Mouse (Mus musculus): Measurements from ENCODE around the gene Smyd3. TPM values are rescaled to one million over a fixed set of nuclear protein-coding genes. Genes with fewer than 3 reads are reported as not detected.

Smyd3 gene
- total RNA-seq, 4 experiments from 2014 or later, result 25.1 to 28.9 (median 26.2) TPM

GRCm38 (mm10) chr1:178981641-178982040 is 536.2 kb downstream of the Smyd3 start:
- DNase-seq (ENCODE audit: low spot score in 2 of 2), result no peak

GRCm38 (mm10) chr1:178980185-178980584 is 537.7 kb downstream of the Smyd3 start:
- no peak for DNase-seq (ENCODE audit: low spot score in 2 of 2)

DNA sequence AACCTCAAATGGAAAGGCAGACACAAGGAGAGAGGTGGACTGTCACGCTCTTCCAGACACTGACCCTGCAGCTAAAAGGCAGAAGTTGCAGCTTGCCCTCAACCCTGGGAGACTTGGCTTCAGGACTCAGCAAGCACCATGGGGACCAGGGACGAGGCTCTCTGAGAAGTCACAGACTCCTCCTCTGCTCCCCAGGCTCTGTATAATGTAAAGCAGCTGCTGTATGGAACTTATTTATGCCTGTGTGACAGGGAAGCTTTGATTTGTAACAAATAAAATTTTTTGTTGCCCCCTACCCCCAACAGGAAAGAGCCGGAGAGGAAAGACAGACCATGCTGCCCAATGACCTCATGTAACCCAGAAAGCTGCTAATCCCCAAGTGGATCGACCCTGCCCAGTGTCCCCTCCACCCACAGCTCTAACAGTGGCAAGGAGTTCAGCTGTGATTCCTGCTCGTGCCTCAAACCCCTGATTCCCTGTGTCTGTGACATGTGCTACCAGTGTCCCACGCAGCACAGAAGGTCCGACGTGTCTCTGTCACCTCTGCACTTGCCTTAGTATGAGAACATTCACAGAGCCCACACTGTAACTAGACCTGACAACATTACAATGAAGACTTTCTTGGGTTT is 539.1 kb downstream of the Smyd3 start:
- no peak for DNase-seq (ENCODE audit: low spot score in 2 of 2)

DNA sequence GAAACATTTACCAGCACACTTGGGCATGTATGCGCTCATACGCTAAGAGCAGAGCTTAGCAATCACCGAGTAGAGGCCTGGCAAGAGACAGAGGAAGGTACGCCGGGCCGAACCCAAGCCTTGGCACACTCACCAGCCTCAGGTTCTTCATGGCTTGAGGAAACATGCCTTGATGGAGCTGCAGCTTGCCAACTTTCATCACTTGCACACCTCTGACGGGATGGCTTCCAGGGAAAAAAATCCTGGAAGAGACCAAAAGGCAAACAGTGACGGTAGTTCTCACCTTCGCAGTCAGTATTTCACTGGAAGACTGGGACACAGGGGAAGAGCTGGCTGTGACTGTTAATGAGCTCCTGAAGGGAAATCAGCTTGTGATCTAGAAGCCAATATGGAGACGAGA is 545.8 kb downstream of the Smyd3 start:
- no peak for DNase-seq (ENCODE audit: low spot score in 2 of 2)

DNA sequence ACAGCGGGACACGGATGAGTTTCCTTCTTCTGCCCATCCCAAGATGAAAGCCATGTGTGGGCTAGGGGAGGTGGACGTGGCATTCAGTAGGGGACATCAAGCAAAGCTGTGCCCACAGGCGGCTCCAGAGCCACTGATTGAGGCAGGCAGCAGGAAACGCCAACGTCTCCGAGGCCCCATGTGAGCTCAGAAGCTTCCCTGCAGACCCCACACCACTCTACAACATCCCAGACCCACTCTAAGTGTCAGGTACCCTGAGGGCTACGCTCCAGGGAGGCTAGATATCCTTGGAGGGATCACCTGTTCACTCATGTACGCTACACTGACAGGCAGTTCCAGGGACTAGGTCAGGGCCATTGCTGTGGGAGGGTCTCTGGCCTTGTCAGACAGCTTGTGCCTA is 556.2 kb downstream of the Smyd3 start:
- DNase-seq (ENCODE audit: low spot score in 2 of 2), result no peak

GRCm38 (mm10) chr1:178960015-178960559 is 557.8 kb downstream of the Smyd3 start:
- DNase-seq (ENCODE audit: low spot score in 2 of 2), result peak; percentile 48 to 83

DNA sequence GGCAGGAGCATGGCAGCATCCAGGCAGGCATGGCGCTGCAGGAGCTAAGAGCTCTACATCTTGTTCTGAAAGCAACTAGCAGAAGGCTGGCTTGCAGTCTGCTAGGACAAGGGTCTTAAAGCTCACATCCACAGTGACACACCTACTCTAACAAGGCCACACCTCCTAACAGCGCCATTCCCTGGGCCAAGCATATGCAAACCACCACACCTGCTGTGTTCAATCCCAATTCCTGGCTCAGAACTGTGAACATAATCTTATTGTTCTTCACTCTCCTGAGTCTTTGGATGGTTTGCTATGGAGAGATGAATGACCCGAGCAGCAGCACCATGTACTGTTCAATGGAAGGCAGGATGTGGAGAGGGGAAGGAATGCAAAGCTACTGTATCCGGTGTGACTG is 559.2 kb downstream of the Smyd3 start:
- DNase-seq (ENCODE audit: low spot score in 2 of 2), result no peak

GRCm38 (mm10) chr1:178952910-178953309 is 564.9 kb downstream of the Smyd3 start:
- no peak for DNase-seq (ENCODE audit: low spot score in 2 of 2)

- no peak for DNase-seq (ENCODE audit: low spot score in 2 of 2)
These were observed 575.4 kb downstream of the Smyd3 start for GRCm38 (mm10) chr1:178942251-178942963.

- no peak for DNase-seq (ENCODE audit: low spot score in 2 of 2)
These were observed 577.5 kb downstream of the Smyd3 start for GRCm38 (mm10) chr1:178940353-178940752.

- no peak for DNase-seq (ENCODE audit: low spot score in 2 of 2)
These were observed 580.9 kb downstream of the Smyd3 start for GRCm38 (mm10) chr1:178936976-178937375.

GRCm38 (mm10) chr1:178936457-178936856 is 581.4 kb downstream of the Smyd3 start:
- no peak for DNase-seq (ENCODE audit: low spot score in 2 of 2)

- DNase-seq (ENCODE audit: low spot score in 2 of 2), result no peak
These were observed 583.7 kb downstream of the Smyd3 start for GRCm38 (mm10) chr1:178933953-178934637.

- no peak for DNase-seq (ENCODE audit: low spot score in 2 of 2)
These were observed 588.3 kb downstream of the Smyd3 start for GRCm38 (mm10) chr1:178929531-178929930.

DNA sequence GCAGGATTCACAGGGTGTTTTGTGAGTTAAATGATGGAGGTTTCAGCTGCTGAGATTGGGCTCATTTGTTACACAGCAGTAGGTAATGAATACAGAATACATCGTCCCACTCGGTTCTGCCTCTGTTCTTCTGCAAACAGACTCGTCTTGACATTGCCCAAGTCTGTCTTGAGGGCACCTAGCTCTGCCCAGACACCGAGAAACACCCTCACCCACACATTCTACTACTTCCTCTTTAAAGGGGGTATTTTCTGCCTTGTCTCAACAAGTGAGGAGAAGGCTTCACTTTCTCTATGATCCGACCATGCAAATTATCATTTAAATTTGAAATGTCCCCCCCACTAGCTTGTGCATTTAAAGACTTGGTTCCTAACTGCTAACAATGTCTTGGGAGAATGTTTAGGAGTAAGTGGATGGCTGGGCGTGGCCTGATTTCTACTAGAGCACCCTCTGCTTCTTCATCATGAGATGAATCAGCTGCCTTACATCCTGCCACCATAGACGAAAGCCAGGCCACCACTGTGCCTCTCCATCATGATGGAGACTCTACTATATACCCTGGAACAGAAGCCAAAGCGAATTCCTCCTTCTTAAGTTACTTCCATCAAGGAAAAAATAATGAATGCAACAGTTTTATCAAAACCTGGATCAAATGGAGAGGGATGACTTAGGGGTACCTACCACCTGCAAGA is 593.2 kb downstream of the Smyd3 start:
- DNase-seq (ENCODE audit: low spot score in 2 of 2), result no peak

GRCm38 (mm10) chr1:178917194-178917902 is 600.5 kb downstream of the Smyd3 start:
- DNase-seq (ENCODE audit: low spot score in 2 of 2), result no peak

DNA sequence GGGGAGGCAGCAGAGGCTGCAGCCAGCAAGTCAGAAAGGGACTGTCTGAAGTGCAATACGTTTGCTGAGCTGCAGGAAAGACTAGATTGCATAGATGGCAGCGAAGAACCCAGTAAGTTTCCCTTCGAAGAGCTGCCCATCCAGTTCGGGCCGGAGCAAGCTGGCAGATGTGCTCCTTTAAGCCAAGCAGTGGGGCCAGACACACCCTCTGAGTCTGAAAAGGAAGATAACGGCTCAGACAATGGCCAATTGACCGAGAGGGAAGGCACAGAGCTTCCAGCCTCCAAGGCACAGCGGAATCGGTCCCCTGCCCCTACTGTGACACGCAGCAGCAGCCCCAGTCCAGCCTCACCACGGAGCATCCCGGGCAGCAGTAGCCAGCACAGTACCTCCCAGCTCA is 602.8 kb downstream of the Smyd3 start:
- no peak for DNase-seq (ENCODE audit: low spot score in 2 of 2)

GRCm38 (mm10) chr1:178912936-178913716 is 604.7 kb downstream of the Smyd3 start:
- no peak for DNase-seq (ENCODE audit: low spot score in 2 of 2)

- no peak for DNase-seq (ENCODE audit: low spot score in 2 of 2)
These were observed 606.9 kb downstream of the Smyd3 start for GRCm38 (mm10) chr1:178910951-178911350.

Data from layer of hippocampus, adult 8-10 months (tissue).